Mouse (Mus musculus): ENCODE measurements around the gene Olfr1157. TPM values are rescaled to one million over a fixed set of nuclear protein-coding genes. Genes with fewer than 3 reads are reported as not detected.

Olfr1157 gene
- not detected in 2 replicates for polyA plus RNA-seq (2011; ENCODE audit: insufficient read length, low read depth, missing spikeins)

DNA sequence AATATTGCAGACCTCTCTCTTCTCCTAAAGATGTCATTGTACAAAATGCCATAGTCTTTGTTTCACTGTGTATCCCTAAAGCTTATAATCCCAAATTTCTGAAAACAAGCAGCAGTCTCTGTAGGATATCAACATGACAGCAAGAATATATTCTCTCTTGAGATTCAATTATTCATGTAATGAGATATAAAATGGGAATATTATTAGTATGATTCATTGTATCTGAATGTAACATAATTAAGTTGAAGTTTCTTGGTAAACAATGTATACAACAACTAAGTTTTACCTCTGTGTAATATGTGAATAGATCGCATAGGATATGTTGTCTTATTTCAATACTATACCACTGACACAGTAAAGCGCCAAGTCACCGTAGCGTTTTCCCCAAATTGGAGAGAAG is at the start of gene Olfr1157:
Olfr1157 (minus strand) TSS at position 101 of the 400 bp plus-strand sequence.
- H3K4me3 ChIP-seq (ENCODE audit: insufficient read depth, low read length): no peak within 1 kb of the TSS
- no peaks in the 10 kb centered on the region for H3K4me1 ChIP-seq (ENCODE audit: control insufficient read depth, insufficient read depth, low read length)
- no peak for TF ChIP-seq CTCF (IDR thresholded peaks at IDR 0.05; ENCODE audit: borderline replicate concordance, insufficient read depth, low read length)
- no peak for TF ChIP-seq POLR2A (IDR thresholded peaks at IDR 0.05; ENCODE audit: low read depth, low read length)
- no peak within 1 kb of the TSS for H3K27ac ChIP-seq (ENCODE audit: insufficient read depth, low read length)

- H3K4me1 ChIP-seq (ENCODE audit: control insufficient read depth, insufficient read depth, low read length): no peaks in the 10 kb centered on the region
- no peak within 1 kb of the TSS for H3K27ac ChIP-seq (ENCODE audit: insufficient read depth, low read length)
- no peak within 1 kb of the TSS for H3K4me3 ChIP-seq (ENCODE audit: insufficient read depth, low read length)
- TF ChIP-seq CTCF (IDR thresholded peaks at IDR 0.05; ENCODE audit: borderline replicate concordance, insufficient read depth, low read length): no peak
- no peak for TF ChIP-seq POLR2A (IDR thresholded peaks at IDR 0.05; ENCODE audit: low read depth, low read length)
These were observed 39.6 kb upstream of the Olfr1157 start, which contains the start of gene Olfr1160 for GRCm38 (mm10) chr2:88007515-88008318. Gene Olfr1160, minus strand, starts transcription at chr2:88008268.

GRCm38 (mm10) chr2:87989813-87990212 is 21.7 kb upstream of the Olfr1157 start, which contains the start of gene Olfr1158:
Gene Olfr1158, plus strand, starts transcription at chr2:87990113.
- Histone ChIP-seq H3K4me3 (ENCODE audit: insufficient read depth, low read length) (no peak within 1 kb of the TSS), H3K4me1 (ENCODE audit: control insufficient read depth, insufficient read depth, low read length) (no peaks in the 10 kb centered on the region), H3K27ac (ENCODE audit: insufficient read depth, low read length) (no peak within 1 kb of the TSS)
- TF ChIP-seq CTCF (IDR thresholded peaks at IDR 0.05; ENCODE audit: borderline replicate concordance, insufficient read depth, low read length) (no peak), POLR2A (IDR thresholded peaks at IDR 0.05; ENCODE audit: low read depth, low read length) (no peak)

DNA sequence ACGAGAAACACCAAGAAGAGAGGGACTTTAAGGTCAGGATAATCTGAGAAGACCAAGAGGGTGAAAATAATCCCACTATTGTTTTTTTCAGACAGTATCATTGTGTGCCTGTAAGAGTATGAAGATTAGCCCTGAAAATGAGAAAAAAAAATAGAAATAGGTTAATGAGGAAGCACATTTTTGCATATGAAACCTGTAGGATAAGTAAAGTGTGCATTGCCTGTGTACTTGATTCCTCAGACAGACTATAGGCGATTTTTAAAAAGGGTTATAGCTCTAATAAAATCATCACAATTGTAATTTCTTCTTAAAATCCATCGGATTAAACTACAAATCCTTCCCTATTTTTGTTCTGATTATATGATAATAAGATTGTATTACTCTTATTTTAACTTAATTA is 6.5 kb upstream of the Olfr1157 start, which contains the start of gene Olfr74:
Olfr74 (minus strand) TSS at position 101 of the 400 bp plus-strand sequence.
- Histone ChIP-seq H3K4me3 (ENCODE audit: insufficient read depth, low read length) (no peak within 1 kb of the TSS), H3K4me1 (ENCODE audit: control insufficient read depth, insufficient read depth, low read length) (no peaks in the 10 kb centered on the region), H3K27ac (ENCODE audit: insufficient read depth, low read length) (no peak within 1 kb of the TSS)
- no peak for TF ChIP-seq POLR2A (IDR thresholded peaks at IDR 0.05; ENCODE audit: low read depth, low read length)

DNA sequence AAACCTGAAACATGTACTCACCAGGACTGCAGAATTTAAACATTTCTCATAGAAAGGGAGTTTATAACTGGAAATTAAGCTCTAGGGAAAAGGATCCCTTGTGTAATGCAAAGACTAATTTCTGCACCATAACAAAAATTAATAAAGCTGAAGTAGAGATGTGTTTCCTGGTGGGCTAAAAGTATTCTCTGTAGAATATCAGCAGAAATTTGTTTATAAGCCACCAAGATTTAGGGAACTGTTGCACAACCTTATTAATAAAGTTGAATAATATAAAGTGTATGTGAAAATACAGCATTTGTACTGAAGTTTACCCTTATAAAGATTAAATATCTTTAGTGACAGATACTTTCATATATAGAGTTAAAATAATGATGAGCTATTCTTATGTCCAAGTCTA is 15.1 kb downstream of the Olfr1157 start, which contains the start of gene Olfr1156:
Olfr1156 (minus strand) TSS at position 101 of the 400 bp plus-strand sequence.
- TF ChIP-seq CTCF (IDR thresholded peaks at IDR 0.05; ENCODE audit: borderline replicate concordance, insufficient read depth, low read length) (no peak), POLR2A (IDR thresholded peaks at IDR 0.05; ENCODE audit: low read depth, low read length) (no peak)
- Histone ChIP-seq H3K27ac (ENCODE audit: insufficient read depth, low read length) (no peak within 1 kb of the TSS), H3K4me3 (ENCODE audit: insufficient read depth, low read length) (no peak within 1 kb of the TSS), H3K4me1 (ENCODE audit: control insufficient read depth, insufficient read depth, low read length) (no peaks in the 10 kb centered on the region)

- H3K4me3 ChIP-seq (ENCODE audit: insufficient read depth, low read length): no peak within 1 kb of the TSS
- H3K27ac ChIP-seq (ENCODE audit: insufficient read depth, low read length): no peak within 1 kb of the TSS
- H3K4me1 ChIP-seq (ENCODE audit: control insufficient read depth, insufficient read depth, low read length): no peaks in the 10 kb centered on the region
- no peak for TF ChIP-seq POLR2A (IDR thresholded peaks at IDR 0.05; ENCODE audit: low read depth, low read length)
- no peak for TF ChIP-seq CTCF (IDR thresholded peaks at IDR 0.05; ENCODE audit: borderline replicate concordance, insufficient read depth, low read length)
These were observed 23.1 kb downstream of the Olfr1157 start, which contains the start of gene Olfr1155 for GRCm38 (mm10) chr2:87945037-87945436. Gene Olfr1155, minus strand, starts transcription at chr2:87945137.

Other genes starting within 250 kb of the Olfr1157 start
- not detected in 2 replicates for gene Olfr1138, start 228.3 kb downstream of the Olfr1157 start, polyA plus RNA-seq (2011; ENCODE audit: insufficient read length, low read depth, missing spikeins)
- not detected in 2 replicates for gene Olfr1140, start 224.5 kb downstream of the Olfr1157 start, polyA plus RNA-seq (2011; ENCODE audit: insufficient read length, low read depth, missing spikeins)
- not detected in 2 replicates for gene Olfr1141, start 214.3 kb downstream of the Olfr1157 start, polyA plus RNA-seq (2011; ENCODE audit: insufficient read length, low read depth, missing spikeins)
- not detected in 2 replicates for gene Olfr152, start 188.8 kb downstream of the Olfr1157 start, polyA plus RNA-seq (2011; ENCODE audit: insufficient read length, low read depth, missing spikeins)
- gene Olfr1143, start 167.7 kb downstream of the Olfr1157 start, polyA plus RNA-seq (2011; ENCODE audit: insufficient read length, low read depth, missing spikeins): not detected in 2 replicates
- gene Olfr1145, start 158.5 kb downstream of the Olfr1157 start, polyA plus RNA-seq (2011; ENCODE audit: insufficient read length, low read depth, missing spikeins): not detected in 2 replicates
- not detected in 2 replicates for gene Olfr1148, start 137.8 kb downstream of the Olfr1157 start, polyA plus RNA-seq (2011; ENCODE audit: insufficient read length, low read depth, missing spikeins)
- not detected in 2 replicates for gene Olfr1150-ps1, start 124.3 kb downstream of the Olfr1157 start, polyA plus RNA-seq (2011; ENCODE audit: insufficient read length, low read depth, missing spikeins)
- not detected in 2 replicates for gene Olfr1151, start 112.4 kb downstream of the Olfr1157 start, polyA plus RNA-seq (2011; ENCODE audit: insufficient read length, low read depth, missing spikeins)
- 0.09 TPM in 1 of 2 replicates, not detected in the other for gene Olfr1152, start 101.8 kb downstream of the Olfr1157 start, polyA plus RNA-seq (2011; ENCODE audit: insufficient read length, low read depth, missing spikeins)
- not detected in 2 replicates for gene Olfr1153, start 73.3 kb downstream of the Olfr1157 start, polyA plus RNA-seq (2011; ENCODE audit: insufficient read length, low read depth, missing spikeins)
- gene Olfr1154, start 63.1 kb downstream of the Olfr1157 start, polyA plus RNA-seq (2011; ENCODE audit: insufficient read length, low read depth, missing spikeins): not detected in 2 replicates
- gene Olfr1155, start 23.2 kb downstream of the Olfr1157 start, polyA plus RNA-seq (2011; ENCODE audit: insufficient read length, low read depth, missing spikeins): not detected in 2 replicates
- not detected in 2 replicates for gene Olfr1156, start 15.2 kb downstream of the Olfr1157 start, polyA plus RNA-seq (2011; ENCODE audit: insufficient read length, low read depth, missing spikeins)
- not detected in 2 replicates for gene Olfr74, start 6.4 kb upstream of the Olfr1157 start, polyA plus RNA-seq (2011; ENCODE audit: insufficient read length, low read depth, missing spikeins)
- not detected in 2 replicates for gene Olfr1158, start 21.8 kb upstream of the Olfr1157 start, polyA plus RNA-seq (2011; ENCODE audit: insufficient read length, low read depth, missing spikeins)
- gene Olfr1160, start 40.0 kb upstream of the Olfr1157 start, polyA plus RNA-seq (2011; ENCODE audit: insufficient read length, low read depth, missing spikeins): not detected in 2 replicates
- gene Olfr1161, start 54.5 kb upstream of the Olfr1157 start, polyA plus RNA-seq (2011; ENCODE audit: insufficient read length, low read depth, missing spikeins): not detected in 2 replicates
- gene Olfr73, start 69.4 kb upstream of the Olfr1157 start, polyA plus RNA-seq (2011; ENCODE audit: insufficient read length, low read depth, missing spikeins): not detected in 2 replicates
- not detected in 2 replicates for gene Olfr1162, start 82.8 kb upstream of the Olfr1157 start, polyA plus RNA-seq (2011; ENCODE audit: insufficient read length, low read depth, missing spikeins)
- gene Olfr1163, start 103.5 kb upstream of the Olfr1157 start, polyA plus RNA-seq (2011; ENCODE audit: insufficient read length, low read depth, missing spikeins): not detected in 2 replicates
- gene Olfr1164, start 125.7 kb upstream of the Olfr1157 start, polyA plus RNA-seq (2011; ENCODE audit: insufficient read length, low read depth, missing spikeins): not detected in 2 replicates
- not detected in 2 replicates for gene Olfr1166, start 160.0 kb upstream of the Olfr1157 start, polyA plus RNA-seq (2011; ENCODE audit: insufficient read length, low read depth, missing spikeins)
- gene Olfr1167, start 186.9 kb upstream of the Olfr1157 start, polyA plus RNA-seq (2011; ENCODE audit: insufficient read length, low read depth, missing spikeins): not detected in 2 replicates
- gene Olfr1168, start 213.6 kb upstream of the Olfr1157 start, polyA plus RNA-seq (2011; ENCODE audit: insufficient read length, low read depth, missing spikeins): not detected in 2 replicates